Mouse (Mus musculus) thymus, adult 2 months (tissue): ENCODE measurements at regions not wholly inside any gene's neighbourhood (a gene's known extent, or its start where the extent isn't known, plus 50 kb on each side); places are given as distances from the start of the nearest gene placed in this dataset.

Experiments
- DNase-seq: peaks from one replicate; pipeline ENCODE4 v3.0.0; 2021
- H3K27ac ChIP-seq: fragments of 200-500 bp; 2 replicates; pipeline ENCODE4 v1.5.1; 2012; ENCODE audit warnings: low read length, control low read depth; ENCODE audit not compliant: control insufficient read depth, insufficient read depth
- H3K27me3 ChIP-seq: fragments of 200-500 bp; 2 replicates; pipeline ENCODE4 v1.6.1; 2012; ENCODE audit warnings: mild to moderate bottlenecking, low read length, moderate library complexity, mixed read lengths; ENCODE audit not compliant: control insufficient read depth, insufficient read depth
- H3K36me3 ChIP-seq: fragments of 200-500 bp; 2 replicates; pipeline ENCODE4 v1.6.1; 2012; ENCODE audit warnings: mild to moderate bottlenecking, low read length, moderate library complexity; ENCODE audit not compliant: control insufficient read depth, insufficient read depth
- H3K4me1 ChIP-seq: fragments of 200-500 bp; replicated peaks from 2 replicates; pipeline ENCODE4 v1.6.1; 2012; ENCODE audit warnings: low read length; ENCODE audit not compliant: control insufficient read depth, insufficient read depth
- H3K4me3 ChIP-seq: fragments of 200-500 bp; 2 replicates; pipeline ENCODE4 v1.5.1; 2012; ENCODE audit warnings: mild to moderate bottlenecking, low read length, control low read depth, moderate library complexity; ENCODE audit not compliant: control insufficient read depth, insufficient read depth
- CTCF ChIP-seq: fragments of 200-500 bp; IDR thresholded peaks from 2 replicates; pipeline ENCODE4 v1.5.1; 2012; ENCODE audit warnings: mild to moderate bottlenecking, control low read depth, low read length, moderate library complexity, borderline replicate concordance; ENCODE audit not compliant: control insufficient read depth, poor library complexity, insufficient read depth; ENCODE audit errors: extremely low read depth
- POLR2A ChIP-seq: fragments of 200-500 bp; IDR thresholded peaks from 2 replicates; pipeline ENCODE4 v1.6.1; 2012; ENCODE audit warnings: mild to moderate bottlenecking, low read length, control low read depth, moderate library complexity; ENCODE audit not compliant: control insufficient read depth, poor library complexity, insufficient read depth; ENCODE audit errors: extremely low read depth
- WGBS: fragments of 180-500 bp; shearing (Covaris S2); methylation state at CpG from one replicate; pipeline ENCODE4 v1.1.7; 2018; 5-methylcytosine and 5-hydroxymethylcytosine counted together

DNA sequence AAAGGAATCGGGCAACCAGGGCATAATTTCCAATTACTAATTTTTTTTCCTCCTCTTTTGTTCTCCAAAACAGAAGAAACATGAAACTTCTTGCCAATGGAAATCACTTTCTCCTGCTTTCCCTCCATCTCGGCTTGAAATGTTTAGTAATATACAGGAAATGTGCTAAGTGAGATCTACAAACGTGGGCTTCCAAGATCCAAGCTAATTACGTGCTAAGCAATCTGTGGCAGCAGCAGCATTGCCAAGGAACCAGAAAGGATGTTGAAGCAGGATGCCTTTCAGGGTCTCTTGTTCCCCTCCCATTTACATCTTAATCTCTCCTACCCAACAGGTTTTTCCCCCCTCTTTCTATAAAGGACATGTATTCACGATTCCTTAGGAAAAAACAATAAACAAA, 660.2 kb upstream of the Sox9 start:
- no peaks in the 10 kb centered on the region for H3K27me3 ChIP-seq
- no peak overlapping the region for H3K4me3 ChIP-seq
- H3K4me1 ChIP-seq, result no peaks in the 10 kb centered on the region
- no peak for TF ChIP-seq POLR2A
- no peak for TF ChIP-seq CTCF
- H3K36me3 ChIP-seq, result no peaks in the 10 kb centered on the region
- 79% methylated on average over 5 of the region's 5 CpGs for WGBS
- H3K27ac ChIP-seq, result no peak overlapping the region
- DNase-seq, result no peak

DNA sequence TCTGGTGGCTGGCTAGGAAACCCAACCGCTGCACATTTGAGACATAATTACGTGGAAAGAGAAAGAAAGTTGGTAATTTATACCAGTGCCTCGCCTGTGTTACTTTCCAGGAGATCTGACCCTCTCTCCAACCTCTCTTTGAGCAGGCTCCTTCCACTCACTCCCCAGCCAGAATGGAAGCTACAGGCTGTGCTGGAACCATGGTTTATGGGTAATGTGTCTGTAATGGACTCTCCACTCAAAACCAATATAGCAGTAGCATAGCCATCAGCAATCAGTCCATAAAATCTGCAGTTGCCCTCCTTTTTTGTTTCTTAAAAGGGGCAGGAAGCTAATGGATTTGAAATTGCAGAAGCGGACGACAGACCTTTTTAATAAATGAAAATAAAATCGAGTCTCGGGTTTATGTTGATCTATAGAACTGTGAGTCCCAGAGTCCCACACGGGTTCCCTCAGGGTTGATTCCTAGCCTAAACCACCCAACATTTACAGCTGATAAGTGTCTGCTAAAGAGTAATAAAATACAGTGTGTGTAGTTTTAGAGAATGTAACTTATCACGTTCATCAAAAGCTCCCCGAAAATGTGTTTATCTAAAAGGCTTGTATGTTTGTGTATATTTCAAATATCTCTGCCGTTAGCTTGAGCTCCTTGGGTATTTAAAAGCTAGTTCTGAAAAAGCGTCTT, 656.6 kb upstream of the Sox9 start:
- no peak overlapping the region for H3K27ac ChIP-seq
- TF ChIP-seq CTCF (no peak), POLR2A (no peak)
- no peaks in the 10 kb centered on the region for H3K4me1 ChIP-seq
- DNase-seq, result no peak
- no peak overlapping the region for H3K4me3 ChIP-seq
- H3K27me3 ChIP-seq, result no peaks in the 10 kb centered on the region
- 91% methylated on average over 12 of the region's 12 CpGs for WGBS
- H3K36me3 ChIP-seq, result no peaks in the 10 kb centered on the region

DNA sequence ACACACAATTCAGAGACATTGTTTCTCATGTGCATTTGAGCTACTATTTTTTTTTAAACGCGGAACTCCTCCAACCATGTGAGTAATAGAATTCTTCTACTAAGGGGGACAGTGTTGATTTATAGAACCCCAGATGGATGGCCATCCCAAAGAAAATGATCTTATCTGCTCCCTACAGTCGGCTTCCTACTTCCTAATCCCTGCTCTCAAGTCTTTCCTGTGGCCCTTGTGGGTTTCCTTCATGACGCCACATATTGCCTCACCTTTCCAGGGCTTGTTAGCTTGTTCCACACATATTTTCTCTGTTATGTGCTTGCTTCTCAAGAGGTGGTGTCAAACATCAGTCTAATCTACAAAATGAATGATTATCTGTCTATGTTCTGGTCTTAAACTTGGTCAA, 651.9 kb upstream of the Sox9 start:
- no peak for DNase-seq
- Histone ChIP-seq H3K4me3 (no peak overlapping the region), H3K4me1 (no peaks in the 10 kb centered on the region), H3K27ac (no peak overlapping the region), H3K36me3 (no peaks in the 10 kb centered on the region), H3K27me3 (no peaks in the 10 kb centered on the region)
- 10% methylated on average over 4 of the region's 4 CpGs for WGBS
- TF ChIP-seq CTCF (no peak), POLR2A (no peak)

DNA sequence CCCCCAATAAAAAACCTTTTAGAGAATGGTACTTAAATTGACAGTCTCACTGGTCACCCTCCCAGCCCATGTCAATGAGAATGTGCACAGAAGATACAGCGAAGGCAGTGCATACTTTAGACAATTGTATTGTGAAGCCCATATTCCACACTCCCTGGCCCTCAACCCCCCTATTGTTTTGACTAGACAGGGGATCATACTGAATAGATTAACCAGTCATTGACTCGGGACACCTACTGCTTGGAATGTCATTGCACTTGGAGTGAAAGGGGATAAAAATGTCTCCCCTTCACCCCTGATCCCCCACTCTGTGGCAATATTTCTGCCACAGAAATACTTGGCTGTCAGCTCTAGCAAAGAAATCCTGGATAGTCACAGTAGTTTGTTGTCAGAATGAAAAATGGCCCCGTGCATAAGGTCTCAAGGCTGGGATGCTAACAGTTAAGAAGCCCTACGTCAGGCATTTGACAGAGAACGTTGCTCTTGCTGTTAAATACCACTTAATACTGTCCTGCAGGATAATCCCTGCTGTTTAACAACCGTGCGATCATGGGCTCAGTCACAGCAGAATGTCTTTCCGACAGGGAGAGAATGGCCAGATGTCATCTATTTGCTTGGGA, 644.5 kb upstream of the Sox9 start:
- no peak for DNase-seq
- WGBS, result 61% methylated on average over 8 of the region's 8 CpGs
- Histone ChIP-seq H3K27ac (no peak overlapping the region), H3K4me1 (no peaks in the 10 kb centered on the region), H3K36me3 (no peaks in the 10 kb centered on the region), H3K4me3 (no peak overlapping the region), H3K27me3 (no peaks in the 10 kb centered on the region)
- TF ChIP-seq CTCF (no peak), POLR2A (no peak)

DNA sequence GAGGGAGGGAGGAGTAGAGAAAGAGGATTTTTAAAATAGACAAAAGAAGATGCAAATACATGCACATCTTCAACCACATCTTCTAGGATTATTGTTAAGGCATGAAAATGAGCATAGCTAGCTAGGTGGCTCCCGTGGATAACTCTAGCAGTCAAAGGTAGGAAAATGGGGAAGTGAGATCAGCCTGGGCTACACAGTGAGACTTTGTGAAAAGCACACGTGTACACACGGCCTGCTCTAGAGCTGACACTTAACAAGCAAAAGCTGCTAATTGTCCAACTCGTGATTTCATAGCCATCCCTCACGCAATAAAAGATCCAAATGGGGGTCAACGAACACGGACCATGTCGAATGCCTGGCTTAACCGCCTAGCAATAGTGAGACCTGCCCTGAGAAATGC, 642.0 kb upstream of the Sox9 start:
- no peak for DNase-seq
- no peaks in the 10 kb centered on the region for H3K36me3 ChIP-seq
- H3K27me3 ChIP-seq, result no peaks in the 10 kb centered on the region
- H3K4me1 ChIP-seq, result no peaks in the 10 kb centered on the region
- no peak overlapping the region for H3K4me3 ChIP-seq
- no peak overlapping the region for H3K27ac ChIP-seq
- WGBS, result 54% methylated on average over 9 of the region's 9 CpGs
- TF ChIP-seq CTCF (no peak), POLR2A (no peak)

DNA sequence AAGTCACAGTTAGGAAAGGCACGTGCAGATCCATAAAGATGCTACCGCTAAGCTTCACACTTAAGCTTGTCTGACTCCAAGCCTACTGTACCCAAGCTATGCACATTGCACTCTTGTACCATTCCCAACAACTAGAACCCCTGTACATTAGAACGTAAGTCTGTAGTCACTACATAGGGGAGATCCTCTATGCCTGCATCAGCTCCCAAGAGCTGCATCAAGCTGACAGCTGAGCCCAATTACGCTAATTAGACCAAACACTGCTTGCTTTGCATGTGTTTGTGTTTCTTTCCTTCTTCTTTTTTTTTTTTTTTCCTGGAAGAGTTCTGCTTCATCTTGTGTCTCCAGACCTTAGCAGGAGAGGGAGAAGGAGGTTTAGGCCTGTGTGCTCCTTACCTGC, 641.5 kb upstream of the Sox9 start:
- Histone ChIP-seq H3K36me3 (no peaks in the 10 kb centered on the region), H3K27ac (no peak overlapping the region), H3K4me3 (no peak overlapping the region), H3K27me3 (no peaks in the 10 kb centered on the region), H3K4me1 (no peaks in the 10 kb centered on the region)
- no peak for TF ChIP-seq CTCF
- DNase-seq, result no peak
- WGBS, result 94% methylated on average over 4 of the region's 4 CpGs

DNA sequence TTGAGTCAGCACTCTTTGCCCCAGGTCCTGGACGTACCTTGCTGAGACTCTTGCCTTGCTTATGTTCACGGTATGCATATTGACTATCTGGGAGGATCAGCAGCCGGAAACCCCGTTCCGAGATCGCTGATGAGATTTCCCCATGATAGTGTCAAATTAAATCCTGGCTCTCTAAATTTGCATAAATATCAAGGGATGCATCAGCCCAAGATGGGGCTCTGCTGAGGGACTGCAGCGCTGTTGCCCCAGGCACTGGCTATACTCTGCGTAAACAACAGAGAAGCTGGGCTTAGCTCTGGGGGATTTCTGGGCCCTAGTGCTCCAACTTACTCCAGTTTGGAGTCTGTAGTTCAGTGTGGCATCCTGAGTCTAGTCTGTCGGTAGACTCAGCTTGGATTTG, 641.1 kb upstream of the Sox9 start:
- 96% methylated on average over 9 of the region's 9 CpGs for WGBS

More for the DNA sequence above, 641.1 kb upstream of the Sox9 start:
- no peak overlapping the region for H3K27ac ChIP-seq
- H3K27me3 ChIP-seq, result no peaks in the 10 kb centered on the region
- H3K36me3 ChIP-seq, result no peaks in the 10 kb centered on the region
- no peak for TF ChIP-seq CTCF
- no peak for TF ChIP-seq POLR2A
- DNase-seq, result no peak
- no peak overlapping the region for H3K4me3 ChIP-seq
- no peaks in the 10 kb centered on the region for H3K4me1 ChIP-seq
